Mouse (Mus musculus) ES-Bruce4 (cell line): ENCODE data around the gene Slc38a8. TPM values are rescaled to one million over a fixed set of nuclear protein-coding genes. Genes with fewer than 3 reads are reported as not detected.

Experiments
- H3K27ac ChIP-seq: 2 replicates; pipeline ENCODE4 v1.5.1; 2012; ENCODE audit warnings: low read length, inconsistent platforms; ENCODE audit not compliant: insufficient read depth
- H3K27me3 ChIP-seq: 2 replicates; pipeline ENCODE4 v1.6.1; 2012; ENCODE audit warnings: mild to moderate bottlenecking, low read length, inconsistent platforms; ENCODE audit not compliant: control insufficient read depth, poor library complexity, insufficient read depth, severe bottlenecking
- H3K36me3 ChIP-seq: 2 replicates; pipeline ENCODE4 v1.6.1; 2012; ENCODE audit warnings: inconsistent platforms, mild to moderate bottlenecking, low read length, moderate library complexity; ENCODE audit not compliant: control insufficient read depth, poor library complexity, insufficient read depth, severe bottlenecking
- H3K4me1 ChIP-seq: one replicate; pipeline ENCODE4 v1.8.1; 2011; ENCODE audit warnings: low read length; ENCODE audit not compliant: control insufficient read depth, insufficient read depth
- H3K4me3 ChIP-seq: 2 replicates; pipeline ENCODE4 v1.5.1; 2011; ENCODE audit warnings: low read depth, mild to moderate bottlenecking, low read length
- H3K9ac ChIP-seq: 2 replicates; pipeline ENCODE4 v1.6.1; 2012; ENCODE audit warnings: low read depth, mild to moderate bottlenecking, inconsistent platforms; ENCODE audit not compliant: poor library complexity, severe bottlenecking
- H3K9me3 ChIP-seq: replicated peaks from 2 replicates; pipeline ENCODE4 v1.6.1; 2012; ENCODE audit warnings: mild to moderate bottlenecking, low read length, inconsistent platforms; ENCODE audit not compliant: control insufficient read depth, poor library complexity, insufficient read depth, severe bottlenecking
- CTCF ChIP-seq: IDR thresholded peaks from one replicate; pipeline ENCODE4 v1.8.1; 2011; ENCODE audit warnings: low read depth, low read length
- EP300 ChIP-seq: IDR thresholded peaks from 2 replicates; pipeline ENCODE4 v1.6.1; 2011; ENCODE audit warnings: low read depth, low read length; ENCODE audit not compliant: insufficient read depth
- POLR2A ChIP-seq: IDR thresholded peaks from one replicate; pipeline ENCODE4 v1.8.1; 2011; ENCODE audit warnings: low read length; ENCODE audit not compliant: insufficient read depth
- polyA plus RNA-seq: library from polyadenylated mRNA; stranded (reverse); fragments of >200 nt; gene quantifications from 2 replicates; pipeline ENCODE4 v1.2.4, GENCODE M21; 2011; ENCODE audit warnings: low read depth; ENCODE audit not compliant: missing spikeins, insufficient read depth, insufficient read length

Slc38a8 gene
- polyA plus RNA-seq, 1 experiment, result not detected

DNA sequence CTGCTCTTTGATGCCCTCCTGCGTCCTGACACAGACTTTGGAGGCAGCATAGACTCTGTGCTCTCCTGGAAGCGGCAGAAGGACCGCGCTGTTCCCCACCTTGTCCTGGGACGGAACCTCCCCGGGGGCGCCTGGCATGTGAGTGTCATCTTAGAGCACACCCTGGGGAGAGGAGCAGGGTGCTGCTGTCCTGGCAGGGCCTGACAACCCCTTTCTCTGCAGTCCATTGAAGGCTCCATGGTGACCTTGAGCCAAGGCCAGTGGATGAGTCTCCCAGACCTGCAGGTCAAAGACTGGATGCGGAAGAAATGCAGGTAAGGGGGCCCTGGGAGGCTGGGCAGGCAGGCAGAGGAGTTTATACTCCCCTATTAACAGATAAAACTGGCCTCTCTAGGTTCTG lies 58.5 kb downstream of the Slc38a8 start:
- Histone ChIP-seq H3K4me3 (no peak overlapping the region), H3K27me3 (peaks cover 8% of the 10 kb centered on the region)

DNA sequence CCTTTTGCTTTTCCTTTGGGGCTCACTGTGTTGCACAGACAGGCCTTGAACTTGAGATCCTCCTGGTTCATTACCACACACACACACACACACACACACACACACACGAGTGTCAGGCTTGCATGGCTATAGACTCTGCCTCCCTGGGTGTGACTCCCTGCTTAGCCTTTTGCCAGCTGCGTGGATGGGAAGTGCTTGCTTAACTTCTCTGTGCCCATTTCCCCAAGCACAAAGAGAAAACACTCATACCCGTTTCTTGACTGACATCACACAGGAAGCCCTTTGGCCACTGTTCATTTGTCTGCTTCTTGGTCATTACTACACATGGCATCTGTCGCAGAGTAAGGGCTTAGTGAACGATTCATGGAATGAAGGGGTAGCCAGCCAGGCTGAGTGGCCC lies 59.5 kb downstream of the Slc38a8 start:
- H3K27me3 ChIP-seq, result peaks cover under 1% of the 10 kb centered on the region
- H3K36me3 ChIP-seq, result no peaks in the 10 kb centered on the region
- no peak for TF ChIP-seq CTCF
- no peak overlapping the region for H3K4me3 ChIP-seq
- H3K9ac ChIP-seq, result no peak overlapping the region
- no peaks in the 10 kb centered on the region for H3K9me3 ChIP-seq
- H3K27ac ChIP-seq, result no peak overlapping the region
- H3K4me1 ChIP-seq, result no peaks in the 10 kb centered on the region

More for the DNA sequence above, 58.5 kb downstream of the Slc38a8 start:
- TF ChIP-seq POLR2A (no peak), EP300 (no peak), CTCF (no peak)
- no peak overlapping the region for H3K9ac ChIP-seq
- no peaks in the 10 kb centered on the region for H3K4me1 ChIP-seq
- no peaks in the 10 kb centered on the region for H3K9me3 ChIP-seq
- no peaks in the 10 kb centered on the region for H3K36me3 ChIP-seq
- H3K27ac ChIP-seq, result no peak overlapping the region

DNA sequence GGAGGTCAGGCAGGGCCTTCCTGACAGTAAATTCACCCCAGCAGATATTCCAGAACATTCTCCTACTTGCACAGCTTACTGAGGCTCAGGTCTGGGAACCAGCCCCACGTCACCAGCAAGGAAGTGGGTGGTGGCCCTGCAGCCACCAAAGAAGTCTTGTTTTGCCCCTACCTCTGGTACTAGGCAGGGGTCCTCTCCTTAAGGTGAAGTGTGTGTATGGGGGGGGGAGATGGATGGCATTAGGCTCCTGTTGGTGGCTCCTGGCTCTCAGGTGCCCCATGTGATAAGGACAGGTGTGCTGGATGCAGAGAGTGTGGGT lies 60.6 kb downstream of the Slc38a8 start:
- TF ChIP-seq POLR2A (no peak), CTCF (no peak), EP300 (no peak)
- H3K27me3 ChIP-seq, result no peaks in the 10 kb centered on the region

DNA sequence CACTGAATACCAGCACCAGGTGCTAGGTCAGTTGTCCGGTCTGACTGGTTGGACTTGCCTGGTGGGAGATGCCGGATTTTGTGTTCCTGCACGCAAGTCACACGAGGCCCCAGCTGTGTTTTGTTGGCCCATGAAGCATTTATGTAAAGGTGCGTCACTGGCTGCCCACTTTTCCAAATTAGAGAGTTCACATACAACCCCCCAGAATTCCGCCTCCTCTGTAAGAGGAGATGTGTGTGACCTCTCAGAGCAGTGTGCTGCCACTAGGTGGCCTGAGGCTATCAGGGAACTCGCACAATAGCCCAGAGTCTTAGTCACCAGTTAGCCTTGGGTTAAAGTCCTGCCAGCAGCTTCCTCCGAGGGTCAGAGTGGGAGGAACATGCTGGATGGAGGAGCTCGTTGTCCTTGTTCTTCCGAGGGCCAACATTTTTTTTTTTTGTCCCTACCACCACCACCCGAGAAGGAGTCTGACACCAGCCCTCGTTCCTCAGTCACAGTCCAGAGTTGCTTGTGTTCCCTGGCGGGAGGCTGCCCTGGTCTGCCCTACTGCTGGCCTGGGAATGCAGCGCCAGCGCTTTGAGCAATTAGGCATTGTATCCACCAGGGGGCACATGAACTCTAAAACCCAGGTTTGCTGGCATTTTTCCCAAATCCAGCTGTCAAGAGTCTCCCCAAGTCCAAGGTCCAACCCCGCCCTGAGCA lies 61.1 kb downstream of the Slc38a8 start:
- Histone ChIP-seq H3K36me3 (no peaks in the 10 kb centered on the region), H3K4me1 (no peaks in the 10 kb centered on the region), H3K27me3 (no peaks in the 10 kb centered on the region), H3K4me3 (no peak overlapping the region), H3K9me3 (no peaks in the 10 kb centered on the region), H3K9ac (no peak overlapping the region), H3K27ac (no peak overlapping the region)
- TF ChIP-seq EP300 (peak; percentile 58; the same call in 1 of the 2 replicates), POLR2A (no peak), CTCF (peak; percentile 55)

More for the DNA sequence above, 60.6 kb downstream of the Slc38a8 start:
- H3K27ac ChIP-seq, result no peak overlapping the region
- no peak overlapping the region for H3K4me3 ChIP-seq
- no peaks in the 10 kb centered on the region for H3K9me3 ChIP-seq
- no peak overlapping the region for H3K9ac ChIP-seq
- H3K4me1 ChIP-seq, result no peaks in the 10 kb centered on the region
- no peaks in the 10 kb centered on the region for H3K36me3 ChIP-seq

DNA sequence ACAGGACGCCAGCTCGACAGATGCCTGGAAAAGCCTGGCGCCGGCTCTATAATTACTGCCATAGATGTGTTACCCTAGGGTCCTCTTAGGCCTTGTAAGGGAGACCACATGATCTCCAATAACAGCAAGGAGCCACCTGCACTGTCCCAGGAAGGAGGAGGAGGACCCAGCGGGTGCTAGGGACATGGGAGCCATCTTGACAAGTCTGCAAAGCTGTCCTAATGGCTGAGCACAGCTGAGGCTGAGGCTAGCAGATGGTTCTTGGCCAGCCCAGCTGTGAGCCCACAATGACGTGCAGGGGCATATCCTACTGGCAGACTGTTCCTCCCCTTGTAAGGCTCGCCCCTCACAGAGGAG lies 61.6 kb downstream of the Slc38a8 start:
- no peak overlapping the region for H3K27ac ChIP-seq
- no peaks in the 10 kb centered on the region for H3K27me3 ChIP-seq
- no peaks in the 10 kb centered on the region for H3K9me3 ChIP-seq
- no peak overlapping the region for H3K9ac ChIP-seq
- no peaks in the 10 kb centered on the region for H3K4me1 ChIP-seq
- H3K36me3 ChIP-seq, result no peaks in the 10 kb centered on the region
- TF ChIP-seq CTCF, result no peak
- TF ChIP-seq POLR2A, result no peak
- TF ChIP-seq EP300, result no peak
- no peak overlapping the region for H3K4me3 ChIP-seq

DNA sequence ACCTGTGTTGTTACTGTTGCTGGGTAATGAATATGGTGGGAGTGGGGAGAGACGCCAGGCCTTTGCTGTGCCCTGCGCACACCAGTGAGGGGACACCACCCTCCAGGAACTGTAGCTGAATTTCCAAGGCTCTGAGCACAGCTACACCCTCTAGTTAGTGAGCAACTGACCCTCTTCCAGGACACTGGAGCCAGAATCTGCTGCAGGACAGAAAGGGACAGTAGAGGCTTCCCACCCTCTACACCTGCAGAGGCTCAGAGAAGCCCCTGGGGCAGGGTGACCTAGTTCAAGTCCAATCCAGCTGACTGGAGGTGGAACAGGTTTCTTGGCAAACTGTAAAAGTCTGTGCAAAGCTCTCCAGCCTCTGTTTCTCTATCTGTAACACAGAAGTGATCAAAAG lies 62.1 kb downstream of the Slc38a8 start:
- Histone ChIP-seq H3K9me3 (no peaks in the 10 kb centered on the region), H3K9ac (no peak overlapping the region), H3K27ac (no peak overlapping the region), H3K36me3 (no peaks in the 10 kb centered on the region), H3K27me3 (no peaks in the 10 kb centered on the region), H3K4me1 (no peaks in the 10 kb centered on the region), H3K4me3 (no peak overlapping the region)
- TF ChIP-seq CTCF, result no peak
- no peak for TF ChIP-seq POLR2A
- TF ChIP-seq EP300, result 0 out of 2 replicates have a peak, but pooled peaks have one; percentile 9
